Mouse (Mus musculus) liver, embryonic 11.5 days (tissue): ENCODE measurements around the gene Trp63. TPM values are rescaled to one million over a fixed set of nuclear protein-coding genes. Genes with fewer than 3 reads are reported as not detected.

Experiments
- ATAC-seq: fragments of 200-750 bp; cut with Nextera tagmentation; replicated peaks from 2 replicates; pipeline ENCODE4 v1.8.0; 2017; ENCODE audit warnings: moderate number of reproducible peaks, mild to moderate bottlenecking, moderate TSS enrichment, moderate library complexity; ENCODE audit not compliant: low FRiP score
- DNase-seq: peaks from one replicate; pipeline ENCODE4 v3.0.0-alpha.2; 2017; ENCODE audit warnings: low spot score
- H3K27ac ChIP-seq: fragments of 300-500 bp; sonication (generic); 2 replicates; pipeline ENCODE4 v1.5.1; 2014; ENCODE audit warnings: mild to moderate bottlenecking, low read depth, low read length, control low read depth
- H3K27me3 ChIP-seq: fragments of 300-500 bp; sonication (generic); replicated peaks from 2 replicates; pipeline ENCODE4 v1.6.1; 2014; ENCODE audit warnings: low read length, mixed read lengths; ENCODE audit not compliant: control insufficient read depth, insufficient read depth
- H3K36me3 ChIP-seq: fragments of 300-500 bp; sonication (generic); 2 replicates; pipeline ENCODE4 v1.6.1; 2014; ENCODE audit warnings: mild to moderate bottlenecking, low read length, moderate library complexity, mixed read lengths; ENCODE audit not compliant: control insufficient read depth, insufficient read depth
- H3K4me1 ChIP-seq: fragments of 300-500 bp; sonication (generic); replicated peaks from 2 replicates; pipeline ENCODE4 v1.6.1; 2014; ENCODE audit warnings: low read length, mixed read lengths; ENCODE audit not compliant: control insufficient read depth, insufficient read depth
- H3K4me2 ChIP-seq: fragments of 300-500 bp; sonication (generic); 2 replicates; pipeline ENCODE4 v1.6.1; 2014; ENCODE audit warnings: mild to moderate bottlenecking, control low read depth, moderate library complexity
- H3K4me3 ChIP-seq: fragments of 300-500 bp; sonication (generic); 2 replicates; pipeline ENCODE4 v1.5.1; 2014; ENCODE audit warnings: low read depth, low read length, control low read depth
- H3K9ac ChIP-seq: fragments of 300-500 bp; sonication (generic); 2 replicates; pipeline ENCODE4 v1.6.1; 2014; ENCODE audit warnings: low read depth, low read length, control low read depth
- H3K9me3 ChIP-seq: fragments of 300-500 bp; sonication (generic); 2 replicates; pipeline ENCODE4 v1.6.1; 2016; ENCODE audit warnings: low read length, inconsistent platforms, mixed read lengths; ENCODE audit not compliant: control insufficient read depth
- WGBS: fragments of 180-500 bp; shearing (Covaris S2); extraction: QIAGEN DNeasy Blood & Tissue Kit; methylation state at CpG from one replicate; pipeline ENCODE4 v1.1.7; 2014; 5-methylcytosine and 5-hydroxymethylcytosine counted together
- polyA plus RNA-seq: library from polyadenylated mRNA; unstranded; fragments of >200 nt; fragmentation: Nextera tagmentation; extraction: Ambion mirVana; gene quantifications from 2 replicates; pipeline ENCODE4 v1.2.1, GENCODE M21; 2014

Trp63 gene
- polyA plus RNA-seq, 1 experiment from 2014 or later = 0.52 TPM

- Histone ChIP-seq H3K4me1 (no peaks in the 10 kb centered on the region), H3K36me3 (no peaks in the 10 kb centered on the region), H3K27ac (no peak overlapping the region), H3K27me3 (no peaks in the 10 kb centered on the region), H3K4me3 (no peak overlapping the region), H3K9ac (no peak overlapping the region), H3K4me2 (no peak overlapping the region), H3K9me3 (no peaks in the 10 kb centered on the region)
- ATAC-seq (no peak), DNase-seq (no peak)
- 73% methylated on average over 2 of the region's 2 CpGs for WGBS
Measured at GRCm38 (mm10) chr16:25934181-25934580, 250.6 kb downstream of the Trp63 start.
